Mouse (Mus musculus) heart, embryonic 15.5 days (tissue): ENCODE measurements at regions not wholly inside any gene's neighbourhood (a gene's known extent, or its start where the extent isn't known, plus 50 kb on each side); places are given as distances from the start of the nearest gene placed in this dataset.

ENCODE experiments used
- ATAC-seq: fragments of 200-750 bp; cut with Nextera tagmentation; replicated peaks from 2 replicates; pipeline ENCODE4 v1.8.0; 2017; ENCODE audit warnings: low read depth, moderate TSS enrichment; ENCODE audit not compliant: insufficient number of reproducible peaks, insufficient read depth, low FRiP score
- H3K27ac ChIP-seq: fragments of 300-500 bp; sonication (generic); 2 replicates; pipeline ENCODE4 v1.5.1; 2015; ENCODE audit warnings: mild to moderate bottlenecking, inconsistent platforms
- H3K27me3 ChIP-seq: fragments of 300-500 bp; sonication (generic); 2 replicates; pipeline ENCODE4 v1.6.1; 2015; ENCODE audit warnings: inconsistent platforms
- H3K36me3 ChIP-seq: fragments of 300-500 bp; sonication (generic); 2 replicates; pipeline ENCODE4 v1.6.1; 2015; ENCODE audit warnings: mild to moderate bottlenecking, inconsistent platforms
- H3K4me1 ChIP-seq: fragments of 300-500 bp; sonication (generic); replicated peaks from 2 replicates; pipeline ENCODE4 v1.6.1; 2015; ENCODE audit warnings: inconsistent platforms
- H3K4me2 ChIP-seq: fragments of 300-500 bp; sonication (generic); 2 replicates; pipeline ENCODE4 v1.6.1; 2015; ENCODE audit warnings: inconsistent platforms, mild to moderate bottlenecking, moderate library complexity
- H3K4me3 ChIP-seq: fragments of 300-500 bp; sonication (generic); 2 replicates; pipeline ENCODE4 v1.5.1; 2015; ENCODE audit warnings: mild to moderate bottlenecking, inconsistent platforms
- H3K9ac ChIP-seq: fragments of 300-500 bp; sonication (generic); 2 replicates; pipeline ENCODE4 v1.6.1; 2015; ENCODE audit warnings: mild to moderate bottlenecking, inconsistent platforms
- H3K9me3 ChIP-seq: fragments of 300-500 bp; sonication (generic); replicated peaks from 2 replicates; pipeline ENCODE4 v1.6.1; 2016; ENCODE audit warnings: inconsistent platforms
- WGBS: fragments of 180-500 bp; shearing (Covaris S2); methylation state at CpG from one replicate; pipeline ENCODE4 v1.1.7; 2015; ENCODE audit warnings: mixed read lengths; 5-methylcytosine and 5-hydroxymethylcytosine counted together

GRCm38 (mm10) chr5:119188476-119188875 lies 482.0 kb upstream of the Tbx3 start:
- no peak overlapping the region for H3K9ac ChIP-seq
- H3K4me3 ChIP-seq: no peak overlapping the region
- no peak for ATAC-seq
- H3K27ac ChIP-seq: no peak overlapping the region
- WGBS: 47% methylated on average over 6 of the region's 6 CpGs
- H3K36me3 ChIP-seq: no peaks in the 10 kb centered on the region
- H3K4me1 ChIP-seq: no peaks in the 10 kb centered on the region
- no peaks in the 10 kb centered on the region for H3K9me3 ChIP-seq
- H3K27me3 ChIP-seq: no peaks in the 10 kb centered on the region
- no peak overlapping the region for H3K4me2 ChIP-seq

- no peaks in the 10 kb centered on the region for H3K4me1 ChIP-seq
- no peaks in the 10 kb centered on the region for H3K36me3 ChIP-seq
- H3K4me3 ChIP-seq: no peak overlapping the region
- H3K9me3 ChIP-seq: no peaks in the 10 kb centered on the region
- 0 out of 2 replicates have a peak, but pooled peaks cover 3% of the 10 kb centered on the region for H3K27me3 ChIP-seq
- no peak for ATAC-seq
- H3K27ac ChIP-seq: no peak overlapping the region
- H3K9ac ChIP-seq: no peak overlapping the region
- no peak overlapping the region for H3K4me2 ChIP-seq
- WGBS: 56% methylated on average over 21 of the region's 21 CpGs
Measured at GRCm38 (mm10) chr5:119193699-119194681, 476.5 kb upstream of the Tbx3 start.

- Histone ChIP-seq H3K9ac (no peak overlapping the region), H3K4me3 (no peak overlapping the region), H3K9me3 (no peaks in the 10 kb centered on the region), H3K4me2 (no peak overlapping the region), H3K27ac (no peak overlapping the region), H3K36me3 (no peaks in the 10 kb centered on the region), H3K4me1 (peaks cover 2% of the 10 kb centered on the region; the same call in 1 of the 2 replicates), H3K27me3 (0 out of 2 replicates have a peak, but pooled peaks cover 3% of the 10 kb centered on the region)
- no peak for ATAC-seq
- WGBS: 42% methylated on average over 9 of the region's 9 CpGs
Measured at GRCm38 (mm10) chr5:119199906-119200305, 470.6 kb upstream of the Tbx3 start.

GRCm38 (mm10) chr5:119201251-119201650 lies 469.2 kb upstream of the Tbx3 start:
- no peak for ATAC-seq

GRCm38 (mm10) chr5:119204736-119205135 lies 465.7 kb upstream of the Tbx3 start:
- Histone ChIP-seq H3K4me1 (peaks cover 3% of the 10 kb centered on the region; the same call in 1 of the 2 replicates), H3K9me3 (no peaks in the 10 kb centered on the region), H3K9ac (no peak overlapping the region), H3K4me2 (no peak overlapping the region), H3K27ac (no peak overlapping the region), H3K4me3 (no peak overlapping the region), H3K36me3 (no peaks in the 10 kb centered on the region), H3K27me3 (no peaks in the 10 kb centered on the region)
- 33% methylated on average over 2 of the region's 2 CpGs for WGBS
- ATAC-seq: no peak

More at GRCm38 (mm10) chr5:119201251-119201650, 469.2 kb upstream of the Tbx3 start:
- WGBS: 63% methylated on average over 8 of the region's 8 CpGs
- H3K4me2 ChIP-seq: no peak overlapping the region
- peaks cover 3% of the 10 kb centered on the region; the same call in 1 of the 2 replicates for H3K4me1 ChIP-seq
- no peak overlapping the region for H3K27ac ChIP-seq
- H3K4me3 ChIP-seq: no peak overlapping the region
- 0 out of 2 replicates have a peak, but pooled peaks cover 3% of the 10 kb centered on the region for H3K27me3 ChIP-seq
- no peaks in the 10 kb centered on the region for H3K36me3 ChIP-seq
- H3K9me3 ChIP-seq: no peaks in the 10 kb centered on the region
- no peak overlapping the region for H3K9ac ChIP-seq

- no peaks in the 10 kb centered on the region; the same call in 1 of the 2 replicates for H3K27me3 ChIP-seq
- WGBS: 74% methylated on average over 13 of the region's 13 CpGs
- H3K27ac ChIP-seq: no peak overlapping the region
- H3K4me1 ChIP-seq: peaks cover 3% of the 10 kb centered on the region; the same call in 1 of the 2 replicates
- no peak overlapping the region for H3K4me3 ChIP-seq
- ATAC-seq: no peak
- H3K4me2 ChIP-seq: no peak overlapping the region
- no peak overlapping the region for H3K9ac ChIP-seq
- no peaks in the 10 kb centered on the region for H3K9me3 ChIP-seq
- H3K36me3 ChIP-seq: no peaks in the 10 kb centered on the region
Measured at GRCm38 (mm10) chr5:119208077-119208476, 462.4 kb upstream of the Tbx3 start.

- no peak overlapping the region for H3K9ac ChIP-seq
- WGBS: 34% methylated on average over 4 of the region's 4 CpGs
- no peak overlapping the region for H3K27ac ChIP-seq
- ATAC-seq: no peak
- no peaks in the 10 kb centered on the region for H3K9me3 ChIP-seq
- H3K4me2 ChIP-seq: no peak overlapping the region
- no peaks in the 10 kb centered on the region for H3K36me3 ChIP-seq
- no peak overlapping the region for H3K4me3 ChIP-seq
- no peaks in the 10 kb centered on the region for H3K4me1 ChIP-seq
- no peaks in the 10 kb centered on the region; the same call in 1 of the 2 replicates for H3K27me3 ChIP-seq
Measured at GRCm38 (mm10) chr5:119213196-119213595, 457.3 kb upstream of the Tbx3 start.

- no peaks in the 10 kb centered on the region; the same call in 1 of the 2 replicates for H3K27me3 ChIP-seq
- 34% methylated on average over 7 of the region's 7 CpGs for WGBS
- no peaks in the 10 kb centered on the region for H3K36me3 ChIP-seq
- ATAC-seq: no peak
- no peaks in the 10 kb centered on the region for H3K9me3 ChIP-seq
- H3K9ac ChIP-seq: no peak overlapping the region
- no peak overlapping the region for H3K4me2 ChIP-seq
- H3K4me1 ChIP-seq: no peaks in the 10 kb centered on the region
- H3K27ac ChIP-seq: no peak overlapping the region
- H3K4me3 ChIP-seq: no peak overlapping the region
Measured at GRCm38 (mm10) chr5:119213692-119214357, 456.6 kb upstream of the Tbx3 start.

- no peaks in the 10 kb centered on the region; the same call in 1 of the 2 replicates for H3K27me3 ChIP-seq
- H3K4me1 ChIP-seq: no peaks in the 10 kb centered on the region
- H3K9me3 ChIP-seq: no peaks in the 10 kb centered on the region
- no peaks in the 10 kb centered on the region for H3K36me3 ChIP-seq
- ATAC-seq: no peak
- no peak overlapping the region for H3K4me3 ChIP-seq
- no peak overlapping the region for H3K27ac ChIP-seq
- WGBS: 88% methylated on average over 9 of the region's 9 CpGs
- H3K9ac ChIP-seq: no peak overlapping the region
- H3K4me2 ChIP-seq: no peak overlapping the region
Measured at GRCm38 (mm10) chr5:119214937-119215336, 455.5 kb upstream of the Tbx3 start.

- Histone ChIP-seq H3K9ac (no peak overlapping the region), H3K9me3 (no peaks in the 10 kb centered on the region), H3K27ac (no peak overlapping the region), H3K4me1 (no peaks in the 10 kb centered on the region), H3K27me3 (no peaks in the 10 kb centered on the region; the same call in 1 of the 2 replicates), H3K4me2 (no peak overlapping the region), H3K36me3 (no peaks in the 10 kb centered on the region), H3K4me3 (no peak overlapping the region)
- ATAC-seq: no peak
- 73% methylated on average over 10 of the region's 10 CpGs for WGBS
Measured at GRCm38 (mm10) chr5:119215364-119215763, 455.1 kb upstream of the Tbx3 start.

GRCm38 (mm10) chr5:119216146-119216545 lies 454.3 kb upstream of the Tbx3 start:
- H3K9me3 ChIP-seq: no peaks in the 10 kb centered on the region
- H3K4me2 ChIP-seq: no peak overlapping the region
- H3K36me3 ChIP-seq: no peaks in the 10 kb centered on the region
- H3K27me3 ChIP-seq: peaks cover 1% of the 10 kb centered on the region; the same call in 1 of the 2 replicates
- H3K4me1 ChIP-seq: no peaks in the 10 kb centered on the region
- no peak for ATAC-seq
- no peak overlapping the region for H3K4me3 ChIP-seq
- no peak overlapping the region for H3K27ac ChIP-seq
- 74% methylated on average over 3 of the region's 3 CpGs for WGBS
- no peak overlapping the region for H3K9ac ChIP-seq
